Mouse (Mus musculus) olfactory bulb, adult 2 months (tissue): ENCODE measurements around the gene Scube1.

Experiments used
- CTCF ChIP-seq: fragments of 200-500 bp; IDR thresholded peaks from 2 replicates; pipeline ENCODE4 v1.5.1; 2012; ENCODE audit warnings: low read depth, mild to moderate bottlenecking, low read length, moderate library complexity; ENCODE audit not compliant: insufficient read depth
- POLR2A ChIP-seq: fragments of 200-500 bp; IDR thresholded peaks from 2 replicates; pipeline ENCODE4 v1.6.1; 2012; ENCODE audit warnings: mild to moderate bottlenecking, low read depth, low read length, moderate library complexity; ENCODE audit not compliant: insufficient read depth

DNA sequence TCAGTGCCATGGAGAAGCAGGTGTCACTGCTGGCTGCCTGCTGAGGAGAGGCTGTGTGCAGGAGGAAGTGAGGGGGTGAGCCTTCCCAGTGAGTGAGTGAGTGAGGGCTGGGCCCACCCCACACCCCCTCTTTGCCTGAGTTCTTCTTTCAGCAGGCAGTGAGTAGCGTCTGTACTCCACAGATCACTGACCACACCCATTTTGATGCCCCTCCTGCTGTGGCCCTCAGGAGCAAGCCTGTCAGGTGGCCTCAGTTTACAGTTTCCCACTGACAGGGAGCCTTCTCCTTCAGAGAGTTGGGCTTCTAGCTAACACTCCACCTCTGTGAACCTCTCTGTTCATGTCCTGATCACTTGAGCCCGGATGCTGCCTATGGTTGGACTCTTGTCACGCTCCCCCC, 89.6 kb downstream of the Scube1 start:
- TF ChIP-seq POLR2A = no peak
- TF ChIP-seq CTCF = no peak
